Comparison of ENCODE assay signal across 8 mouse cellular contexts in the genomic region with DNA sequence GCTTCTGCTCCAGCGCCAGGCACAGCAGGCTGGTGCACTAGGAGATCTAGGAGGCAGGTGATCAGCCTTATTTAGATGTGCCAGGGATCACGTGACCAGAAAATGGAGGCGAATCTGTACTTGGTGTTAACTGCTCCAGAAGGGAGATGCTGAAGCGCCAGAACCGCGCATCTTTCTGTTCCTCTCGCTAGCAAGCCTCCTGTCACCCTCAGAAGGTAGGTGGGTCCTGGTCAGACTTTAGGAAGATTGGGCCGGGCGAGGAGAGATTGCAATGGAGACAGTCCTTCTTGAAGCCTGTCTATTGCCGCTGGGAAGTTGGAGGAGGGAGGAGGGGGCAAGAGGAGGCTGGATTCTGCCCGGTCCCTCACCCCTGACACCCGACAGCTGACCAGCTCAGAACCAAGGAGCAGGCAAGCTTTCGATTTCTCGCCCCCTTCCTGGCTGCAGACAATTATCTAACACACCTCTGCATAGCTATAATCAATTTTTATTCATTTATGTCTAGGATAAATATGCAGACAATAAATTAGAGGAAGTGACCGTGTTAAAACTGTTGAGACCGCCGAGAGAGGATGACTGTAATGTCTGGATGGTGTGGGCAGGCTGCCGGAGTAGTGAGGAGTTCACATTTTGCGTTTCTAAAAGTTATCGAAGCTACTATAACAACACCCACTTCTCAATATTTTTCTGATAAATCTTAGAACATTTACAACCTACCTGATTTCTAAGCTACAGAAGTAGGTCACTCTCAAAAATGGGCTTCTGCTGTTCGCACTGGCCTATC.
DNase-seq lines count a peak whose midpoint lies in the region; ATAC-seq and TF ChIP-seq lines count a peak whose summit lies in the region.

No protein-coding gene starts in this region.

- TF ChIP-seq CTCF in kidney, adult 2 months (conservative IDR thresholded peaks at IDR 0.05; ENCODE audit: insufficient read depth, insufficient read length, low read depth, low read length) = no peak

- peaks cover 4% of the 10 kb centered on the region; the same call in 1 of the 2 replicates for H3K4me1 ChIP-seq in kidney, adult 2 months (ENCODE audit: control insufficient read depth, insufficient read depth, low read length)
- peaks cover 5% of the 10 kb centered on the region; the same call in 1 of the 2 replicates for H3K4me1 ChIP-seq in limb, embryonic 10.5 days
- no peaks in the 10 kb centered on the region for H3K4me1 ChIP-seq in neural tube, embryonic 14.5 days (ENCODE audit: control insufficient read depth, insufficient read depth, low read length)

- H3K9ac ChIP-seq in neural tube, embryonic 14.5 days (replicated peaks; ENCODE audit: low read depth, low read length) = peak overlapping the region; percentile 50

- TF ChIP-seq POLR2A in kidney, adult 2 months (IDR thresholded peaks at IDR 0.05; ENCODE audit: low read depth, low read length) = no peak

- H3K36me3 ChIP-seq in kidney, adult 2 months (ENCODE audit: control insufficient read depth, insufficient read depth, low read length) = no peaks in the 10 kb centered on the region
- H3K36me3 ChIP-seq in limb, embryonic 10.5 days = no peaks in the 10 kb centered on the region
- H3K36me3 ChIP-seq in neural tube, embryonic 14.5 days (ENCODE audit: control insufficient read depth, insufficient read depth, low read length) = no peaks in the 10 kb centered on the region

- H3K9me3 ChIP-seq in limb, embryonic 10.5 days (replicated peaks) = no peaks in the 10 kb centered on the region
- no peaks in the 10 kb centered on the region for H3K9me3 ChIP-seq in neural tube, embryonic 14.5 days (ENCODE audit: control insufficient read depth, low read length)

- no peaks in the 10 kb centered on the region for H3K27me3 ChIP-seq in kidney, adult 2 months (replicated peaks; ENCODE audit: control insufficient read depth, insufficient read depth, low read length)
- H3K27me3 ChIP-seq in limb, embryonic 10.5 days (ENCODE audit: low read depth, poor library complexity, severe bottlenecking) = peaks cover 38% of the 10 kb centered on the region
- no peaks in the 10 kb centered on the region for H3K27me3 ChIP-seq in neural tube, embryonic 14.5 days (ENCODE audit: control insufficient read depth, insufficient read depth, low read length)

- DNase-seq in CD4-positive, CD25-positive, alpha-beta regulatory T cell, adult 2 months (ENCODE audit: low read depth, low spot score) = peak; percentile 2
- peak; percentile 92 for DNase-seq in cerebellum, adult 9-10 months
- DNase-seq in frontal cortex, adult 2 months (ENCODE audit: extremely low spot score in 1 of 2, low spot score in 1 of 2) = peak; percentile 80 to 86
- peak; percentile 21 for DNase-seq in kidney, adult 2 months
- peak; percentile 47 for DNase-seq in limb, embryonic 10.5 days (ENCODE audit: low spot score)
- no peak for DNase-seq in thymus, postnatal 25 days

- H3K27ac ChIP-seq in kidney, adult 2 months (ENCODE audit: insufficient read depth, low read depth, low read length) = no peak overlapping the region
- peak overlapping the region; percentile 53; the same call in 1 of the 2 replicates for H3K27ac ChIP-seq in limb, embryonic 10.5 days
- H3K27ac ChIP-seq in neural tube, embryonic 14.5 days (ENCODE audit: low read depth, low read length) = no peak overlapping the region

- WGBS in kidney, adult 2 months = 10% methylated on average over 21 of the region's 21 CpGs
- WGBS in limb, embryonic 10.5 days = 9% methylated on average over 21 of the region's 21 CpGs
- 10% methylated on average over 21 of the region's 21 CpGs for WGBS in neural tube, embryonic 14.5 days

- H3K4me2 ChIP-seq in neural tube, embryonic 14.5 days (ENCODE audit: low read depth, low read length) = peak overlapping the region; percentile 70

- ATAC-seq in CD4-positive, CD25-positive, alpha-beta regulatory T cell, adult 4 months = no peak
- ATAC-seq in neural tube, embryonic 14.5 days (ENCODE audit: low read depth) = peak; percentile 96

- peak overlapping the region; percentile 55 for H3K4me3 ChIP-seq in kidney, adult 2 months (ENCODE audit: insufficient read depth, low read depth, low read length)
- peak overlapping the region; percentile 52 for H3K4me3 ChIP-seq in limb, embryonic 10.5 days
- peak overlapping the region; percentile 43 for H3K4me3 ChIP-seq in neural tube, embryonic 14.5 days (ENCODE audit: low read depth, low read length)
